23 mouse cellular contexts compared by ENCODE assay signal in the genomic region with DNA sequence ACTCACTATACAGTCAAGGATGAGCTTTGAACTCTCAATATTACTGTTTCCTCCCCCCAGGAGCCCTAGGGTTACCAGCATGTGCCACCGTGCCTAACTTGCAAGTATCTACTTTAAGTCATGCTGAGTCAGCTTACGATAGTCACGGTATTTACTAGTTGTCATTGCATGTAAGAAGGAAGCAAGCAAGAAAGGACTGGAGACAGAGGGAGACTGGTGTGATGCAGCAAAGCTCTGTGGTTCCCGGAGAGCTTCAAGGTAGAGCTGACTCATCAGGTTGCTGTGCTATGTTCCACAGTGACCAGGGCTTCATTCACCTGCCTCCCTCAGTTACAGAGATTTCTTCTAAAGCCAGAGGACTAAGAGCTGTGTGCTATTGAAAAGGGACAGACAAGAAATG.
"Had no signal": no experiment of that assay in that cellular context is flagged by ENCODE, and none has a peak within 500 bp of the region (broad histone marks: within the 10 kb centered on the region; RNA-seq: fewer than 3 reads in every experiment).

No protein-coding gene starts in this region.

- H3K9me3 ChIP-seq: lung, embryonic 15.5 days; midbrain, embryonic 10.5 days; midbrain, embryonic 12.5 days; neural tube, embryonic 13.5 days; neural tube, embryonic 15.5 days; stomach, embryonic 15.5 days had no signal

- H3K27ac ChIP-seq: lung, embryonic 15.5 days; macrophage; midbrain, embryonic 10.5 days; midbrain, embryonic 12.5 days; neural tube, embryonic 13.5 days; neural tube, embryonic 15.5 days; stomach, embryonic 15.5 days; stomach, postnatal 0 days had no signal

- H3K27me3 ChIP-seq: lung, embryonic 15.5 days; midbrain, embryonic 12.5 days; neural tube, embryonic 13.5 days; neural tube, embryonic 15.5 days; stomach, embryonic 15.5 days had no signal

- H3K4me2 ChIP-seq: lung, embryonic 15.5 days; midbrain, embryonic 12.5 days; neural tube, embryonic 13.5 days; neural tube, embryonic 15.5 days; stomach, embryonic 15.5 days had no signal

- H3K9ac ChIP-seq: liver, postnatal 0 days; lung, embryonic 15.5 days; midbrain, embryonic 12.5 days; neural tube, embryonic 13.5 days; neural tube, embryonic 15.5 days; stomach, embryonic 15.5 days had no signal

- ATAC-seq: liver, postnatal 0 days; lung, postnatal 0 days; midbrain, embryonic 16.5 days had no signal

- H3K36me3 ChIP-seq: lung, embryonic 15.5 days; midbrain, embryonic 10.5 days; midbrain, embryonic 12.5 days; neural tube, embryonic 13.5 days; neural tube, embryonic 15.5 days; stomach, embryonic 15.5 days had no signal

- DNase-seq: liver, postnatal 0 days; lung, adult 2 months; lung, postnatal 14 days; lung, postnatal 36 days; midbrain, embryonic 14.5 days; retina, postnatal 1 day; right cerebral cortex, adult 18-20 months; right cerebral cortex, postnatal 25 days; right cerebral cortex, postnatal 4 days; thymus, adult 2 months; thymus, postnatal 25 days; thymus, postnatal 4 days had no signal

- H3K4me1 ChIP-seq: lung, embryonic 15.5 days; midbrain, embryonic 10.5 days; midbrain, embryonic 12.5 days; neural tube, embryonic 13.5 days; neural tube, embryonic 15.5 days; stomach, embryonic 15.5 days had no signal

- H3K4me3 ChIP-seq: lung, embryonic 15.5 days; midbrain, embryonic 10.5 days; midbrain, embryonic 12.5 days; myocyte; neural tube, embryonic 13.5 days; neural tube, embryonic 15.5 days; stomach, embryonic 15.5 days had no signal
